Mouse (Mus musculus) heart, embryonic 14.5 days (tissue): ENCODE data around the gene Ssx2ip. TPM values are rescaled to one million over a fixed set of nuclear protein-coding genes. Genes with fewer than 3 reads are reported as not detected.

Source experiments
- ATAC-seq: fragments of 200-750 bp; cut with Nextera tagmentation; 2 replicates; pipeline ENCODE4 v1.8.0; 2017; ENCODE audit warnings: low read depth, moderate TSS enrichment; ENCODE audit not compliant: insufficient number of reproducible peaks, insufficient read depth, low FRiP score
- H3K27ac ChIP-seq, 2 experiments: fragments of 200-500 bp in 1 of 2; fragments of 300-500 bp in 1 of 2; sonication (generic) in 1 of 2; replicated peaks in 1 of 2; 2 replicates each; pipeline ENCODE4 v1.5.1; 2012 to 2014; ENCODE audit warnings: low read depth in 2 of 2, low read length in 2 of 2, control low read depth in 1 of 2, mild to moderate bottlenecking in 1 of 2, mixed read lengths in 1 of 2; ENCODE audit not compliant: control insufficient read depth in 1 of 2, insufficient read depth in 1 of 2
- H3K27me3 ChIP-seq: fragments of 300-500 bp; sonication (generic); 2 replicates; pipeline ENCODE4 v1.6.1; 2014; ENCODE audit warnings: mild to moderate bottlenecking, low read length, control low read depth; ENCODE audit not compliant: control insufficient read depth, insufficient read depth
- H3K36me3 ChIP-seq: fragments of 300-500 bp; sonication (generic); 2 replicates; pipeline ENCODE4 v1.6.1; 2014; ENCODE audit warnings: mild to moderate bottlenecking, control low read depth, low read length, mixed read lengths; ENCODE audit not compliant: control insufficient read depth, insufficient read depth
- H3K4me1 ChIP-seq, 2 experiments: fragments of 200-500 bp in 1 of 2; fragments of 300-500 bp in 1 of 2; sonication (generic) in 1 of 2; 2 replicates each; pipeline ENCODE4 v1.6.1; 2012 to 2014; ENCODE audit warnings: low read length in 2 of 2, control low read depth in 1 of 2, mixed read lengths in 1 of 2; ENCODE audit not compliant: control insufficient read depth in 2 of 2, insufficient read depth in 2 of 2
- H3K4me2 ChIP-seq: fragments of 300-500 bp; sonication (generic); 2 replicates; pipeline ENCODE4 v1.6.1; 2014; ENCODE audit warnings: mild to moderate bottlenecking, low read length
- H3K4me3 ChIP-seq, 2 experiments: fragments of 200-500 bp in 1 of 2; fragments of 300-500 bp in 1 of 2; sonication (generic) in 1 of 2; 2 replicates each; pipeline ENCODE4 v1.5.1; 2012 to 2014; ENCODE audit warnings: low read length in 2 of 2, mild to moderate bottlenecking in 2 of 2, control low read depth in 1 of 2, low read depth in 1 of 2, moderate library complexity in 1 of 2; ENCODE audit not compliant: control insufficient read depth in 1 of 2, insufficient read depth in 1 of 2
- H3K9ac ChIP-seq: fragments of 300-500 bp; sonication (generic); 2 replicates; pipeline ENCODE4 v1.6.1; 2014; ENCODE audit warnings: mild to moderate bottlenecking, low read length
- H3K9me3 ChIP-seq: fragments of 300-500 bp; sonication (generic); 2 replicates; pipeline ENCODE4 v1.6.1; 2016; ENCODE audit warnings: low read length, control low read depth; ENCODE audit not compliant: control insufficient read depth
- WGBS: fragments of 180-500 bp; shearing (Covaris S2); extraction: QIAGEN DNeasy Blood & Tissue Kit; methylation state at CpG from one replicate; pipeline ENCODE4 v1.1.7; 2014; 5-methylcytosine and 5-hydroxymethylcytosine counted together
- polyA plus RNA-seq: library from polyadenylated mRNA; unstranded; fragments of >200 nt; fragmentation: Nextera tagmentation; extraction: Ambion mirVana; gene quantifications from 2 replicates; pipeline ENCODE4 v1.2.1, GENCODE M21; 2014

The Ssx2ip gene
- polyA plus RNA-seq, 1 experiment from 2014 or later = 17.1 TPM

- Histone ChIP-seq H3K9me3 (peaks cover 5% of the 10 kb centered on the region; the same call in 1 of the 2 replicates), H3K27me3 (no peaks in the 10 kb centered on the region), H3K9ac (peak overlapping the region; percentile 89), H3K36me3 (no peaks in the 10 kb centered on the region), H3K27ac (peak overlapping the region; percentile 3 to 5; a peak in 1 of 4 replicates), H3K4me2 (peak overlapping the region; percentile 73), H3K4me3 (peak overlapping the region; percentile 57 to 91), H3K4me1 (peaks cover 5 to 16% of the 10 kb centered on the region in 2 experiments)
- no peak for ATAC-seq
- WGBS = 39% methylated on average over 3 of the region's 3 CpGs
Observed at GRCm38 (mm10) chr3:146403770-146404169, 672 bp upstream of the Ssx2ip start.

GRCm38 (mm10) chr3:146405213-146406006, 968 bp downstream of the Ssx2ip start:
- Histone ChIP-seq H3K4me3 (peak overlapping the region; percentile 57 to 91), H3K4me1 (peaks cover 5 to 16% of the 10 kb centered on the region in 2 experiments), H3K4me2 (peak overlapping the region; percentile 73), H3K9ac (peak overlapping the region; percentile 89), H3K36me3 (no peaks in the 10 kb centered on the region), H3K27ac (peak overlapping the region in 1 of 2 experiments; percentile 46; a peak in 1 of 4 replicates), H3K9me3 (peaks cover 5% of the 10 kb centered on the region; the same call in 1 of the 2 replicates), H3K27me3 (no peaks in the 10 kb centered on the region)
- no peak for ATAC-seq
- 27% methylated on average over 18 of the region's 18 CpGs for WGBS

- H3K27ac ChIP-seq = no peak overlapping the region
- H3K36me3 ChIP-seq = no peaks in the 10 kb centered on the region
- peaks cover 5 to 16% of the 10 kb centered on the region in 2 experiments for H3K4me1 ChIP-seq
- H3K9ac ChIP-seq = peak overlapping the region; percentile 89; the same call in 1 of the 2 replicates
- peaks cover 5% of the 10 kb centered on the region; the same call in 1 of the 2 replicates for H3K9me3 ChIP-seq
- H3K4me3 ChIP-seq = no peak overlapping the region
- peak overlapping the region; percentile 73 for H3K4me2 ChIP-seq
- WGBS = 53% methylated on average over 5 of the region's 5 CpGs
- ATAC-seq = no peak
- H3K27me3 ChIP-seq = no peaks in the 10 kb centered on the region
Observed at GRCm38 (mm10) chr3:146406007-146406341, 1.5 kb downstream of the Ssx2ip start.

- Histone ChIP-seq H3K9me3 (peaks cover 5% of the 10 kb centered on the region; the same call in 1 of the 2 replicates), H3K4me1 (peaks cover 5 to 25% of the 10 kb centered on the region in 2 experiments), H3K4me3 (no peak overlapping the region), H3K9ac (no peak overlapping the region), H3K27ac (no peak overlapping the region), H3K36me3 (no peaks in the 10 kb centered on the region), H3K4me2 (no peak overlapping the region), H3K27me3 (no peaks in the 10 kb centered on the region)
- ATAC-seq = no peak
- 89% methylated on average over 16 of the region's 16 CpGs for WGBS
Observed at GRCm38 (mm10) chr3:146407086-146407721, 2.8 kb downstream of the Ssx2ip start.

GRCm38 (mm10) chr3:146410114-146410513, 5.7 kb downstream of the Ssx2ip start:
- 83% methylated on average over 7 of the region's 7 CpGs for WGBS

GRCm38 (mm10) chr3:146412008-146412407, 7.6 kb downstream of the Ssx2ip start:
- Histone ChIP-seq H3K36me3 (no peaks in the 10 kb centered on the region), H3K4me3 (no peak overlapping the region), H3K9me3 (no peaks in the 10 kb centered on the region), H3K27me3 (no peaks in the 10 kb centered on the region), H3K27ac (no peak overlapping the region), H3K4me1 (peaks cover 0 to 16% of the 10 kb centered on the region in 2 experiments; a peak in 3 of 4 replicates), H3K4me2 (no peak overlapping the region), H3K9ac (no peak overlapping the region)
- WGBS = 77% methylated on average over 2 of the region's 2 CpGs
- no peak for ATAC-seq

More at GRCm38 (mm10) chr3:146410114-146410513, 5.7 kb downstream of the Ssx2ip start:
- no peaks in the 10 kb centered on the region for H3K36me3 ChIP-seq
- ATAC-seq = no peak
- no peak overlapping the region for H3K4me2 ChIP-seq
- no peaks in the 10 kb centered on the region for H3K27me3 ChIP-seq
- no peak overlapping the region for H3K9ac ChIP-seq
- peaks cover 4 to 28% of the 10 kb centered on the region in 2 experiments for H3K4me1 ChIP-seq
- H3K27ac ChIP-seq = no peak overlapping the region
- H3K4me3 ChIP-seq = no peak overlapping the region
- no peaks in the 10 kb centered on the region for H3K9me3 ChIP-seq

GRCm38 (mm10) chr3:146412480-146412879, 8.0 kb downstream of the Ssx2ip start:
- Histone ChIP-seq H3K9me3 (no peaks in the 10 kb centered on the region), H3K4me3 (no peak overlapping the region), H3K4me1 (peaks cover 0 to 16% of the 10 kb centered on the region in 2 experiments; a peak in 3 of 4 replicates), H3K27me3 (no peaks in the 10 kb centered on the region), H3K27ac (no peak overlapping the region), H3K4me2 (no peak overlapping the region), H3K9ac (no peak overlapping the region), H3K36me3 (no peaks in the 10 kb centered on the region)
- ATAC-seq = no peak
- WGBS = 70% methylated on average over 7 of the region's 7 CpGs
